Mouse (Mus musculus) embryo, embryonic 10.5 days (tissue): ENCODE results near the gene Ppp4r1.
A peak's percentile ranks its signal among the peaks of the same experiment; 100 is the strongest.

Experiments used
- DNase-seq: peaks from one replicate; pipeline ENCODE4 v3.0.0-alpha.2; 2015; ENCODE audit warnings: low spot score

Gene Ppp4r1

GRCm38 (mm10) chr17:65782551-65783141 lies at the start of gene Ppp4r1:
TSS of gene Ppp4r1 (plus strand) at chr17:65782573.
- peak; percentile 85 for DNase-seq

- no peak for DNase-seq
Measured at GRCm38 (mm10) chr17:65732666-65733065, 49.7 kb upstream of the Ppp4r1 start.

- no peak for DNase-seq
Measured at GRCm38 (mm10) chr17:65735088-65735487, 47.3 kb upstream of the Ppp4r1 start.

GRCm38 (mm10) chr17:65737175-65737574 lies 45.2 kb upstream of the Ppp4r1 start:
- no peak for DNase-seq

GRCm38 (mm10) chr17:65737622-65738021 lies 44.8 kb upstream of the Ppp4r1 start:
- no peak for DNase-seq

- DNase-seq = no peak
Measured at GRCm38 (mm10) chr17:65739874-65740725, 42.3 kb upstream of the Ppp4r1 start.

GRCm38 (mm10) chr17:65741565-65741964 lies 40.8 kb upstream of the Ppp4r1 start:
- DNase-seq = no peak

- no peak for DNase-seq
Measured at GRCm38 (mm10) chr17:65742245-65742905, 40.0 kb upstream of the Ppp4r1 start.

- no peak for DNase-seq
Measured at GRCm38 (mm10) chr17:65742969-65743368, 39.4 kb upstream of the Ppp4r1 start.

GRCm38 (mm10) chr17:65743664-65744330 lies 38.6 kb upstream of the Ppp4r1 start:
- DNase-seq = no peak

GRCm38 (mm10) chr17:65746314-65746713 lies 36.1 kb upstream of the Ppp4r1 start:
- no peak for DNase-seq

- DNase-seq = no peak
Measured at GRCm38 (mm10) chr17:65748997-65749396, 33.4 kb upstream of the Ppp4r1 start.

- no peak for DNase-seq
Measured at GRCm38 (mm10) chr17:65749803-65750202, 32.6 kb upstream of the Ppp4r1 start.

- peak; percentile 49 for DNase-seq
Measured at GRCm38 (mm10) chr17:65750301-65750700, 32.1 kb upstream of the Ppp4r1 start.

- no peak for DNase-seq
Measured at GRCm38 (mm10) chr17:65753130-65753529, 29.2 kb upstream of the Ppp4r1 start.

GRCm38 (mm10) chr17:65755857-65756256 lies 26.5 kb upstream of the Ppp4r1 start:
- DNase-seq = no peak

GRCm38 (mm10) chr17:65757150-65757549 lies 25.2 kb upstream of the Ppp4r1 start:
- DNase-seq = no peak

GRCm38 (mm10) chr17:65763221-65763620 lies 19.2 kb upstream of the Ppp4r1 start:
- DNase-seq = no peak

GRCm38 (mm10) chr17:65768486-65768885 lies 13.9 kb upstream of the Ppp4r1 start:
- peak; percentile 26 for DNase-seq

- DNase-seq = peak; percentile 7
Measured at GRCm38 (mm10) chr17:65770982-65771915, 11.1 kb upstream of the Ppp4r1 start.
